Mouse (Mus musculus): ENCODE results near the gene Gapdh.

DNA sequence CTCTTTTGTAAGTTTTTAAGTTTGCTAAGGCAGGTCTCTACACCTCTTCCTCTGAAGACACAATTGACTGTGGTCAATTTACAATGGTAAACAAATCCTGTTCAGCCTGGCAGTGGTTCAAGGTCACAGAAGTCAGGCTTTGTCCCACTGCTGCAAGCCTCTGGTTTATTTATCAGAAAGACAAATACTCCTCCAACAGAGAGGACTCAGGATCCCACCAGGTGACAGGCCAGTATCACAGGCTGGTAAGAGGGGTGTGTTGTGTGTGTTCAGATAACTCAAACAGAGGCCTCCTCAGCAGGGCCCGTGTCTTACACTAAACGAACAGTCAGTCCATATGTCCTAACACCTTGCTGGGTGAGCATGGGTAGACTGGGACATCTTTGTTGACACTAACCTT lies 6.2 kb upstream of the Gapdh start:
- TF ChIP-seq CTCF (IDR thresholded peaks at IDR 0.05; ENCODE audit: borderline replicate concordance, insufficient read depth, low read depth, low read length) (no peak), POLR2A (IDR thresholded peaks at IDR 0.05; ENCODE audit: borderline replicate concordance, insufficient read depth, low read length) (no peak)

Data from cerebellum, adult 2 months (tissue).